Mouse (Mus musculus) heart, adult 11 months (tissue): ENCODE measurements around the gene Cbx3.

Experiments
- DNase-seq: peaks from one replicate; pipeline ENCODE4 v3.0.0; 2022

The Cbx3 gene

DNA sequence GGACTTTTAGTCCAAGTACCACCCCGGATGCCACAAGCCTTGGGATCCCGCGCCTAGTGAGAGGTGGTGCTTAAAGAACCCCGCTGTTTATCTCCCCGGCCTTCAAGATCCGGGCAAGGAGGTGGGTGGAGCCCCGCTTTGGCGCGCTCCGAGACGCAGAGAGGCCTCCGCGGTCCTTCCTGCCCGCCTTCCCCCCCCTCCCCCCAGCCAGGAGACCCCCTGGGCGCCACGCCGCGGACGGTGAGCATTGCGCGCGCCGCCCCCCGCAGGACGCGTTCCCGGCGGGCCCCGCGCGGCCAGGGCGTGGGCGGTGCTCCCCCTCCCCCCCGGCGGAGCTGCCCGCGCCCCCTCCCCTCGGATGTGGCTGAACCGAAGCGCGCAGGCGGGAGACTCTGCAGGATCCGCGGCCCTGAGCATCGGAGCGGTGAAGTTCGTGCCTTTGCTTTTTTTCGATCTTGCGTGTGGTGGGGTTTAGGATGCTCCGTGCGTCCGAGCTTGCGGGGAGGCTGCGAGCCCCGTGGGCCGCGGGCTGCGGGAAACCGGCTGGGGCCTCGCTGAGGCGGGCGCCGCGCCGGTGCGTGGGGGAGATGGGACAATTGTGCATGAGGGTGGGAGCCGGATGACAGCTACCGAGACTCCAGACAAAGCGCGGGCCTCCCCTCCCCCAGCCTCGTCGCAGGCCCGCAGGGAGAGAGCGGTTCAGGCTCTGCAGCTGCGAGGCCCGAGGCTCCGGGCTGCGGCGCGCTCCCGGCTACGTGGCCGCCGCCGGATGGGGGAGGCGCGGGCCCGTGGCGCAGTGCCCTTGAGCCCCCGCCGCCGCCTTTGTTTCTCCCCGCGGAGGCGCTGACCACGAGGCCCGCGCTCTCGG, at the start of gene Cbx3:
TSS of gene Cbx3 (plus strand) at position 50 of the 868 bp plus-strand sequence.
- DNase-seq, result peak; percentile 98

DNA sequence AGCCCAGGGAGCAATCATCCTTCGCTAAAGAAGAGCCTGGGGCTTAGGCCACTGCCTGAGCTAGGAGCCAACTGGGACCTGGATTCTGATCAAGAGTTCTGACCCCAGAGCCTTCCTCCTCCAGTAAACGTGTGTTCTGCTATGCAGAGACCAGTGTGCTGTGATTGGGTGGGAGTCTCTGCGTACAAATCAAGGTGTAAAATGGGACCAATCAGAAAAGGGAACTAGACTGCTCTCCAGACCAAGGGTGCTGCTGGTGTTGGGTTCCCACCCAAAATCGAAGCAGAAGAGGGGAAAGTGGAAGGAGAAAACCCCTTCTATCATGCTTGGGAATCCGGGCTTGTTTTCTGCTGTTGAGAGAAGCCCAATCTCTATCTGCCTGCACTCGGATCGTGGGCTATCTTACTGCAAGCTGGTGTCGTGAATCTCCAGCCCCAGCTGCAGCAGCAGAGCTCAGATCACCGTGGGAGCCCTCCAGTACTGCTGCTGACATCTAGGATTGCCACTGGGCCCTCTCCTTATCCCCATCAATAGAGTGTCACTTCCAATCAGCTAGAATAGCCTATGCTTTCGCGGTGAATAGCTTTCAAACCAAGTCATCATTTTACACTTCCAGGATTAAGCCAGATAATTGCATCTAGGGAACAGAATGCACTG, 46.6 kb upstream of the Cbx3 start:
- DNase-seq, result no peak

GRCm38 (mm10) chr6:51424537-51424936, 45.6 kb upstream of the Cbx3 start:
- no peak for DNase-seq

DNA sequence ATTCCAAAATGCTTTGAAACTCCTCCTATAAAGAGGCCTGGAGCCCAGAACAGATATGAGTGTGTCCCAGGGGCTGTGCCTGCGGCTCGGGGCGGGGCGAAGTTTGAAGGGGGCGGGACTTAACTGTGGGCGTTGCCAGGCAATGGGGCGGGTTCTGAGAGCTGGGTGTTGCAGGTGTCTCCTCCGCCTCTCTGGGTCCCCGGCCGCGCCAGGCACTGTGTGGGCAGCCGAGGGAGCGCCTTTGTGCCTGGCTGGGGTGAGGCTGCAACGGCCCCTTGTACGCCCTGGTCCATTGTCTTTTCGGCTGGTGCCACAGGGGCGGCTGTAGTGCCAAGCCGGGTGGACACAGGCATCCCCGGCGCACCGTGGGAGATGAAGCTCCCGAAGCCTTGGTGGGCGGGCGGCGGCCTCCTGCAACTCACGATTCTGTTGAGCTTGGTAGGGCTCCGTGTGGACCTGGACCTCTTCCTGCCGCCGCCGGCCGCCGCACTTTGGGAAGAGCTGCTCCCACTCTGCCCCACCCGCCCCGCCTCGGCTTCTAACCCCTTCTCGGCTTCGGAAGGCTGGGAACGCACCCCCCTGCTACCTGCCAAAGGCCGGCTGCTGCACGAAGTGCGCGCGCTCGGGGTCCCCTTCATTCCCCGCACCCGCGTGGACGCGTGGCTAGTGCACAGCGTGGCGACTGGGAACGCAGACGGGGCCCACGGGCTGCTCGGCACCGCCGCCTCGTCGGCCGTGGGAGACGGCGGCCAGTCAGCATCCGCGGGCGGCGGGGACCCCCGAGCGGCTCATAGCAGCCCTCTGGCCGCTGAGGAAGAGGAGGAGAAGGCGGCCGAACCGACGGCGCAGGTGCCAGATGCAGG, 37.4 kb upstream of the Cbx3 start, which contains the start of gene Nfe2l3:
TSS of gene Nfe2l3 (plus strand) at position 136 of the 863 bp plus-strand sequence.
- peak; percentile 92 for DNase-seq

DNA sequence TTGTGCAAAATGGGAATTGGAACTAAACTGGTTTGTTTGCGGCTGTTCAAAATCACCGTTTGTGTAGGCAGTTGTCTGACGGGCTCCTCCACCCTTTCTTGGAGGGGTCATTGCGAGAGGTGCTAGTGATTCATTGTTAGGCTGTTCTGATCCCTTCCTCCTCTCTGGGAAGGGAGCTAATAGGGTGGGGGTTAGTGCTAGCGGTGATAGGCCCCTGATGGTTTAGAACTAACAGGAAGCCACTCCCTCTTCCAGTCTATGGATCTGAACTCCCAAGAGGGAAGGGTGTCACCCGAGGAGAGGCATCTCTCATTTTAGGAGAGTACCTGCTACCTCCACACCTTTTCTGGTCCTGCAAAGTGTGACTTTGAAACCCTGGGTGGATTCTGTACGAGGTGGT, 35.9 kb upstream of the Cbx3 start:
- no peak for DNase-seq

- DNase-seq, result no peak
Observed at GRCm38 (mm10) chr6:51437665-51438064, 32.5 kb upstream of the Cbx3 start.

- DNase-seq, result peak; percentile 71
Observed at GRCm38 (mm10) chr6:51438826-51439330, 31.3 kb upstream of the Cbx3 start.

- peak; percentile 84 for DNase-seq
Observed at GRCm38 (mm10) chr6:51442191-51442835, 27.8 kb upstream of the Cbx3 start.

DNA sequence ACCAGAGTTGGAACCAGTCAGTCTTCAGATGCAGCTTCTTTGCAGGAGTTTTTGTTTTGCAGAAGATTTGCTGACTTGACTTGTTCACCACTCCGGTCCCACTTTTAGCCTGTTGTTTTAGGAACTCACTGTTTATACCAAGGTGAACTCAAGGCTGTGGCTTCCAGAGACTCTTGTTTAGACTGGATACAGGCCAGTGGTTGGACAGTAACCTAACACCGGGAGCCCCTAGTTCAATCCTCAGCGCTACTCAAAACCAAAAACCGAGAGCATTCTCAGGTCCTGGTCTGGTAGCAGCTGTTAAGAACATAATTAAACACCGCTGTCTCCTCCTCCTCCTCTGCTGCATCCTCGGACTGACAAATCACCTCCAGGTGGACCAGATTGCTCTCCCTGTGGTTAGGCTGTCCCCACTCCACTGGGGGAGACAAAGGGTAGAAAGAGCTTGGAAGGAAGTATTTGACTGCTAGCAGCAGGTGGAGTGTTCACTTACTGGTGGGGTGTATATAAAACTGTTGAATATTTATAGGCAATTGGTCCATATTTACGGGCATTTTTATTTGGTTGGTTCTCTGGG, 17.1 kb upstream of the Cbx3 start:
- DNase-seq, result peak; percentile 82

DNA sequence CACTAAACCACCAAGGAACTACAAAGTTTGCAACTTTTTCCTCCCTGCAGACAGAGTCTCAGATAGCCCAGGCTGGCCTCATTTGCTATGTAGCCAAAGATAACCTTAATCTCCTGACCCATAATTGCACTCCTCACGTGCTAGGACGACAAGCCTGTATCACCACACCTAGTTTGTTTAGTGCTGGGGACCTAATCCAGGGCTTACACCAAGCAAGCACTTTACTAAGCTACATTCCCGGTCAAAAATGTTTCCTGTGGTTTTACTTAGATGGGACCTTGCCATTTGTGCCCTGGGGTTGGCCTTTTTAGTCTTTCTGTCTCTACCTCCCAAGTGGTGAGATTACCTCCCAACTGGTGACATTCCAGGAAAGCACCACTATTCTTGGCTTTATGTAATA, 15.2 kb upstream of the Cbx3 start:
- peak; percentile 60 for DNase-seq

DNA sequence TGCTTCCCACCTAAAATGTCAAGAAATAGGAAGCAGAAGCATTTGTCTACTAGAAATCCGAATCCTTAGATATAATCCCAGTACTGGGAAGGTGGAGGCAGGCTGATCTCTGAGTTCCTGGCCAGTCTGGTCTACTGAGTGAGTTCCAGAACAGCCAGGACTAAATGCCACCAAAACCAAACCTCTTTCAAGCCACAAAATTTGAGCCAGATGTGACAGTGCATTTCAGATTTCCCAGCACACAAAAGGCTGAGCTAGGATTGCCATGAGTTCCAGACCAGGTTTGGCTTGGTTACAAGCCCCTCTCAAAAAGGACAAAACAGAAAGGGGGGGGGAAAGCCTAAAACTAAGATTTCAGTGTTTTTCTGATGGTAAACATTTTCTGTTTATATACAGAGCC, 14.0 kb upstream of the Cbx3 start:
- peak; percentile 56 for DNase-seq

GRCm38 (mm10) chr6:51457283-51457682, 12.9 kb upstream of the Cbx3 start:
- DNase-seq, result peak; percentile 80

GRCm38 (mm10) chr6:51457770-51458387, 12.3 kb upstream of the Cbx3 start:
- peak; percentile 65 for DNase-seq

- peak; percentile 52 for DNase-seq
Observed at GRCm38 (mm10) chr6:51458925-51459312, 11.2 kb upstream of the Cbx3 start.

DNA sequence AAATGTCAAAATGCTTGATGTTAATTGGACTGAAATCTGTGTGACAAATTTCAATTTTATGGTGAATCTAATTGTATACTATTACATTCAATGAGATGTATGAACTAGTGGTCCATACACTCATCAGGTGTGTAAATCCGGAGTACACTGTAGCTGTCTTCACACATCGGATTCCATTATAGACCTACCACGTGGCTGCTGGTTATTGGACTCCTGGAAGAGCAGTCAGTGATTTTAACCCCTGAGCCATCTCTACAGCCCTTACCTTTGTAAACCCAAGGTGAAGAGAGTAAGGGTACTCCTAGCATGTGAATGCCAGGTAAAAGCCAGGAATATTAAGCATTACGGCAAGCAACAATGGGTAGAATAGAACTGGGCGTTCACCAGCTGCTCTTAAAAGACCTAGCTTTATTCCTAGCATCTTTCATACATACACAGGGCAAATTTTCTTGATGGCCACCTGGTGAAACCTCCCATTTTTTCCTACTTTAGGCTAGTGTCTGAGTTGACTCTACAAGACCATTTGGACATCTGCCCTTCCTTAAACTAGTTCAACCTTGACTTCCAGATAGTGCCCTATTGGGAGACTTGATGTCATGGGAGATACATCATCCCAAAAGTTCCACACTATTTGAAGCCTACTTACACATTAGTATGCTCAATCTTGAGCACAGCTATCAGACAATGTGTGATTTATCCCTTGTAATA, 10.7 kb upstream of the Cbx3 start:
- peak; percentile 82 for DNase-seq

GRCm38 (mm10) chr6:51460021-51460360, 10.2 kb upstream of the Cbx3 start:
- peak; percentile 40 for DNase-seq

- DNase-seq, result peak; percentile 40
Observed at GRCm38 (mm10) chr6:51460363-51460762, 9.8 kb upstream of the Cbx3 start.

- no peak for DNase-seq
Observed at GRCm38 (mm10) chr6:51467649-51468048, 2.5 kb upstream of the Cbx3 start.

DNA sequence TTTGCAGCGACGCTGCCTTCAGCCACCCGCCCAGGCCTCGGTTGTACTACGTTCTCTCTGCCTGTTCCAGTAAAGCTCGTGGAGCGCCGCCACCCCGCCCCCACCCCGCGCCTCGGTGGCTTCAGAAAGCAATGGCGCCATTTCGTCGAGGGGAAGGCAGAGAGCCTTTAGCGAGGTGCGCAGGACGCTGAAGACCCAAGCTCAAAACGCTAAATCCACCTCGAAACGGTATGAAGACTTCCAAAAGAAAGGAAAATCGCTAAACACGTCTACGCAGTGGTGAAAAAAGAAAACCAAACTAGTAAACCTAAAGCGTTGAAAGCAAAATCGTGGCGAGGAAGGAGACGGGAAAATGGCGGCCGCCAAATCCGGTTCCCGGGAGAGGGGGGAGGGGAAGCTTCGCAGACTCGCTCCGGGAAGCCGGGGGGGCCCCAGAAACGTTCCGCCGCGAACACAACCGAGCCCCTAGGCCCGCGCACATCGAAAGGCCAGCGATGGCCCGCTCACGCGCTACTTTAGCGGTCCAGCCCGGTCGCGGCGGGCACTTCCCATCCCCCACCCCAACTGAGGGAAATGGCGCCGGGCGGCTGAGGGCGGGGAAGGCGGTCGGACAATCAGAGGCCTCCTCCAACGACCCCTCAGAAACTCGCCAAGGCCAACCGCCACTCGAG, 1.1 kb upstream of the Cbx3 start:
- DNase-seq, result peak; percentile 98

DNA sequence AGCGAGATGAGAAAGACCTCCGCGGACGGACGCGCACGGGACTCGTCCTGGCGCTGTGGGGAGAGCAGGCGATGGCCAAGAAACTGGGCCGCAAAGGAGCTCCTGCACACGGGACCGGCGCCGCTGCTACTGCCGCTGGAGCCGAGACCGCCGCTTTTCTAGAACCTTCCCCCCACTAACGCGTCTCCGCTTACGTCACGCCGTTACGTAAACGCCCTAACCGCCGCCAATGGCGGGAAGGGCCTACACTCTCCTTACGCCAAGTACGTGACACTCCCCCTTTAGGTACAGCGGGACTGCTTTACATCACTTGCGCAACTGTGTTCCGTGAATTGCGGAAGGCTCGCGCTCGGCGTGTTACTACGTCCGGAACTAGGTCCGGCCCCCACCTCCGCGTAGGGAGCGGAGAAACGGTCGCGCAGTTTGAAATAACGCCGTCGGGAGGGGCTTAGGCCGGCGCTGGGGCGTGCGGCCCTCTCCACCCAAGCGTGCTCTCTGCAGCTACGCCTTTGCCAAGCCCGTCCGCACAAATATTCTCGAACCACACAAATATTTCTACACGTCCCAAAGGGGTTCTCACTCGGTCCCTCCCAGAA, 347 bp upstream of the Cbx3 start, which contains the start of gene Hnrnpa2b1:
TSS of gene Hnrnpa2b1 (minus strand) at position 180 of the 596 bp plus-strand sequence.
- peak; percentile 100 for DNase-seq
